Mouse (Mus musculus) cortical plate, adult 2 months (tissue): ENCODE data around the gene Prok1.

Experiments used
- CTCF ChIP-seq: fragments of 200-500 bp; IDR thresholded peaks from 2 replicates; pipeline ENCODE4 v1.5.1; 2011; ENCODE audit warnings: mild to moderate bottlenecking, control low read depth, low read length; ENCODE audit not compliant: insufficient read depth; ENCODE audit errors: extremely low read depth
- POLR2A ChIP-seq: fragments of 200-500 bp; IDR thresholded peaks from 2 replicates; pipeline ENCODE4 v1.6.1; 2011; ENCODE audit warnings: mild to moderate bottlenecking, low read length, control low read depth; ENCODE audit not compliant: insufficient read depth; ENCODE audit errors: extremely low read depth

DNA sequence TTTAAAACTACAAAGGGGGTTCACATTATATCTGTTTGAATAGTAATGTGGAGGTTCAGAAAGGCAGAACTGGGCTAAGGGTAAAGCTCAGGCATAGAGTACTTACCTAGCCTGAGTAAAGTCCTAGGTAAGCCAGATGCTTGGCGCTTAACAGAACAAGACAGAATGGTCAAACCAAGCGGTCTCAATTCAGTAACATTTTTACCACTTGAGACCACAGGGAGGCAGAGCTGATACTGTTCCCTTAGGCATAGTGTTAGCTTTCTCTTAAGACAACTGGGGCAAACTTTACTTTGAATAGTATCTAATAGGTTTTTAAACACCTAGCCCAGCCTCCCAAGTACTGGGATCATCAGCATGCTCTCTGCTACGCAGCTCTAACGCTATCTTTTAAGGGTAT, 36.5 kb upstream of the Prok1 start:
- no peak for TF ChIP-seq CTCF
- no peak for TF ChIP-seq POLR2A
